Mouse (Mus musculus): ENCODE measurements around the gene Plekha1.

GRCm38 (mm10) chr7:130938896-130939295 lies 73.3 kb downstream of the Plekha1 start:
- no peak for TF ChIP-seq ZC3H11A (IDR thresholded peaks at IDR 0.05; ENCODE audit: borderline replicate concordance, low read depth, low read length)
- TF ChIP-seq CHD2 (IDR thresholded peaks at IDR 0.05; ENCODE audit: low read depth, low read length): no peak

All from ES-E14 (cell line).